Mouse (Mus musculus): ENCODE results near the gene Rps11. TPM values are rescaled to one million over a fixed set of nuclear protein-coding genes. Genes with fewer than 3 reads are reported as not detected.
"Not testable (repeated sequence)": the region's sequence is repeated elsewhere in the genome, so short reads cannot be mapped to it uniquely, and the experiment has no call there.

Gene Rps11
- total and polyA plus RNA-seq, 3 experiments = 186 to 613 (median 534) TPM

- H3K4me1 ChIP-seq (ENCODE audit: control insufficient read depth, insufficient read depth, low read length) = peaks cover 16% of the 10 kb centered on the region
- intact Hi-C loops (cut with DNase I) = loop anchor here (2.0 kb wide), 2 partner anchors 18 to 20 kb away; no protein-coding TSS in a partner anchor
- H3K27ac ChIP-seq = peak overlapping the region; percentile 95
- H3K4me3 ChIP-seq = peak overlapping the region; percentile 54
- H3K36me3 ChIP-seq (ENCODE audit: control insufficient read depth, insufficient read depth, low read length) = 0 out of 2 replicates have a peak, but pooled peaks cover 4% of the 10 kb centered on the region
- peak; percentile 38; the same call in 1 of the 2 replicates for TF ChIP-seq POLR2A (IDR thresholded peaks at IDR 0.05; ENCODE audit: insufficient read depth, low read depth, low read length)
- TF ChIP-seq EP300 (IDR thresholded peaks at IDR 0.05; ENCODE audit: insufficient read depth, low read depth, low read length) = 0 out of 2 replicates have a peak, but pooled peaks have one; percentile 2
- 0 out of 2 replicates have a peak, but pooled peaks have one; percentile 3 for TF ChIP-seq CTCF (IDR thresholded peaks at IDR 0.05)
- 31% methylated on average over 9 of the region's 9 CpGs for WGBS
- peak; percentile 57 to 64 for DNase-seq
- peak overlapping the region; percentile 78 for H3K9ac ChIP-seq (ENCODE audit: low read depth, low read length)
- H3K27me3 ChIP-seq (ENCODE audit: control insufficient read depth, insufficient read depth, low read length) = no peaks in the 10 kb centered on the region
- peaks cover 2% of the 10 kb centered on the region for H3K79me2 ChIP-seq (replicated peaks; ENCODE audit: control insufficient read depth, insufficient read depth, low read length)
These were observed 21.2 kb downstream of the Rps11 start for GRCm38 (mm10) chr7:45102940-45103585.

- intact Hi-C loops (cut with DNase I) = loop anchor here (2.0 kb wide), 2 partner anchors 18 to 20 kb away; no protein-coding TSS in a partner anchor
These were observed 21.8 kb downstream of the Rps11 start for GRCm38 (mm10) chr7:45102441-45102840.

GRCm38 (mm10) chr7:45100046-45100445, 24.2 kb downstream of the Rps11 start:
- H3K27me3 ChIP-seq (ENCODE audit: control insufficient read depth, insufficient read depth, low read length) = no peaks in the 10 kb centered on the region
- H3K79me2 ChIP-seq (replicated peaks; ENCODE audit: control insufficient read depth, insufficient read depth, low read length) = peaks cover 2% of the 10 kb centered on the region
- H3K27ac ChIP-seq = no peak overlapping the region; the same call in 1 of the 2 replicates
- no peak overlapping the region for H3K9ac ChIP-seq (ENCODE audit: low read depth, low read length)
- H3K4me1 ChIP-seq (ENCODE audit: control insufficient read depth, insufficient read depth, low read length) = peaks cover 16% of the 10 kb centered on the region
- TF ChIP-seq POLR2A (IDR thresholded peaks at IDR 0.05; ENCODE audit: insufficient read depth, low read depth, low read length) (no peak), CTCF (IDR thresholded peaks at IDR 0.05) (no peak), EP300 (IDR thresholded peaks at IDR 0.05; ENCODE audit: insufficient read depth, low read depth, low read length) (no peak)
- 93% methylated on average over 6 of the region's 6 CpGs for WGBS
- no peak overlapping the region for H3K4me3 ChIP-seq
- H3K36me3 ChIP-seq (ENCODE audit: control insufficient read depth, insufficient read depth, low read length) = 0 out of 2 replicates have a peak, but pooled peaks cover 4% of the 10 kb centered on the region
- intact Hi-C loops (cut with DNase I) = no loop called here
- no peak for DNase-seq

More at GRCm38 (mm10) chr7:45102441-45102840, 21.8 kb downstream of the Rps11 start:
- H3K9ac ChIP-seq (ENCODE audit: low read depth, low read length) = peak overlapping the region; percentile 25; the same call in 1 of the 2 replicates
- no peaks in the 10 kb centered on the region for H3K27me3 ChIP-seq (ENCODE audit: control insufficient read depth, insufficient read depth, low read length)
- 0 out of 2 replicates have a peak, but pooled peaks have one; percentile 6 for TF ChIP-seq EP300 (IDR thresholded peaks at IDR 0.05; ENCODE audit: insufficient read depth, low read depth, low read length)
- TF ChIP-seq POLR2A (IDR thresholded peaks at IDR 0.05; ENCODE audit: insufficient read depth, low read depth, low read length) = no peak
- TF ChIP-seq CTCF (IDR thresholded peaks at IDR 0.05) = no peak
- peak overlapping the region; percentile 95 for H3K27ac ChIP-seq
- H3K79me2 ChIP-seq (replicated peaks; ENCODE audit: control insufficient read depth, insufficient read depth, low read length) = peaks cover 2% of the 10 kb centered on the region
- 69% methylated on average over 11 of the region's 11 CpGs for WGBS
- H3K4me1 ChIP-seq (ENCODE audit: control insufficient read depth, insufficient read depth, low read length) = peaks cover 16% of the 10 kb centered on the region
- DNase-seq = no peak
- H3K4me3 ChIP-seq = peak overlapping the region; percentile 54
- 0 out of 2 replicates have a peak, but pooled peaks cover 4% of the 10 kb centered on the region for H3K36me3 ChIP-seq (ENCODE audit: control insufficient read depth, insufficient read depth, low read length)

- H3K79me2 ChIP-seq (replicated peaks; ENCODE audit: control insufficient read depth, insufficient read depth, low read length) = peaks cover 2% of the 10 kb centered on the region
- no peak overlapping the region for H3K4me3 ChIP-seq
- intact Hi-C loops (cut with DNase I) = no loop called here
- H3K27me3 ChIP-seq (ENCODE audit: control insufficient read depth, insufficient read depth, low read length) = no peaks in the 10 kb centered on the region
- 0 out of 2 replicates have a peak, but pooled peaks cover 4% of the 10 kb centered on the region for H3K36me3 ChIP-seq (ENCODE audit: control insufficient read depth, insufficient read depth, low read length)
- DNase-seq = no peak
- 88% methylated on average over 8 of the region's 8 CpGs for WGBS
- peaks cover 10% of the 10 kb centered on the region for H3K4me1 ChIP-seq (ENCODE audit: control insufficient read depth, insufficient read depth, low read length)
- TF ChIP-seq EP300 (IDR thresholded peaks at IDR 0.05; ENCODE audit: insufficient read depth, low read depth, low read length) (no peak), CTCF (IDR thresholded peaks at IDR 0.05) (peak; percentile 57), POLR2A (IDR thresholded peaks at IDR 0.05; ENCODE audit: insufficient read depth, low read depth, low read length) (no peak)
- H3K9ac ChIP-seq (ENCODE audit: low read depth, low read length) = no peak overlapping the region
- H3K27ac ChIP-seq = no peak overlapping the region
These were observed 25.5 kb downstream of the Rps11 start for GRCm38 (mm10) chr7:45098541-45099240.

- WGBS = 30% methylated on average over 6 of the region's 6 CpGs
- H3K27me3 ChIP-seq (ENCODE audit: control insufficient read depth, insufficient read depth, low read length) = no peaks in the 10 kb centered on the region
- H3K79me2 ChIP-seq (replicated peaks; ENCODE audit: control insufficient read depth, insufficient read depth, low read length) = no peaks in the 10 kb centered on the region; the same call in 1 of the 2 replicates
- H3K4me3 ChIP-seq = no peak overlapping the region
- 0 out of 2 replicates have a peak, but pooled peaks cover 3% of the 10 kb centered on the region for H3K36me3 ChIP-seq (ENCODE audit: control insufficient read depth, insufficient read depth, low read length)
- peaks cover 6% of the 10 kb centered on the region for H3K4me1 ChIP-seq (ENCODE audit: control insufficient read depth, insufficient read depth, low read length)
- no peak for TF ChIP-seq EP300 (IDR thresholded peaks at IDR 0.05; ENCODE audit: insufficient read depth, low read depth, low read length)
- no peak for TF ChIP-seq CTCF (IDR thresholded peaks at IDR 0.05)
- TF ChIP-seq POLR2A (IDR thresholded peaks at IDR 0.05; ENCODE audit: insufficient read depth, low read depth, low read length) = no peak
- DNase-seq = peak in 1 of 2 experiments; percentile 63
- H3K9ac ChIP-seq (ENCODE audit: low read depth, low read length) = no peak overlapping the region
- H3K27ac ChIP-seq = peak overlapping the region; percentile 52
- intact Hi-C loops (cut with DNase I) = no loop called here
These were observed 26.8 kb downstream of the Rps11 start for GRCm38 (mm10) chr7:45097479-45097878.

GRCm38 (mm10) chr7:45095965-45096364, 28.3 kb downstream of the Rps11 start:
- H3K4me1 ChIP-seq (ENCODE audit: control insufficient read depth, insufficient read depth, low read length); H3K9ac ChIP-seq (ENCODE audit: low read depth, low read length); H3K36me3 ChIP-seq (ENCODE audit: control insufficient read depth, insufficient read depth, low read length); H3K4me3 ChIP-seq; H3K27me3 ChIP-seq (ENCODE audit: control insufficient read depth, insufficient read depth, low read length); DNase-seq; H3K27ac ChIP-seq; intact Hi-C loops (cut with DNase I); H3K79me2 ChIP-seq (replicated peaks; ENCODE audit: control insufficient read depth, insufficient read depth, low read length): not testable (repeated sequence)
- WGBS = 97% methylated on average over 14 of the region's 14 CpGs
